Mouse (Mus musculus) small intestine, adult 2 months (tissue): Measurements from ENCODE around the gene Ralgapa1. TPM values are rescaled to one million over a fixed set of nuclear protein-coding genes. Genes with fewer than 3 reads are reported as not detected.

Experiments
- H3K27ac ChIP-seq: fragments of 200-500 bp; 2 replicates; pipeline ENCODE4 v1.5.1; 2012; ENCODE audit warnings: low read depth, low read length, control low read depth, inconsistent platforms; ENCODE audit not compliant: insufficient read depth
- H3K27me3 ChIP-seq: fragments of 200-500 bp; 2 replicates; pipeline ENCODE4 v1.6.1; 2012; ENCODE audit warnings: mild to moderate bottlenecking, moderate library complexity, low read length, inconsistent platforms; ENCODE audit not compliant: control insufficient read depth, insufficient read depth
- H3K36me3 ChIP-seq: fragments of 200-500 bp; 2 replicates; pipeline ENCODE4 v1.6.1; 2012; ENCODE audit warnings: mild to moderate bottlenecking, low read length, control low read depth, inconsistent platforms; ENCODE audit not compliant: control insufficient read depth, insufficient read depth
- H3K4me1 ChIP-seq: fragments of 200-500 bp; 2 replicates; pipeline ENCODE4 v1.6.1; 2012; ENCODE audit warnings: low read length, inconsistent platforms, mixed read lengths; ENCODE audit not compliant: control insufficient read depth, insufficient read depth, insufficient read length
- H3K4me3 ChIP-seq: fragments of 200-500 bp; 2 replicates; pipeline ENCODE4 v1.5.1; 2012; ENCODE audit warnings: low read depth, mild to moderate bottlenecking, control low read depth, inconsistent platforms, low read length, moderate library complexity
- CTCF ChIP-seq: fragments of 200-500 bp; IDR thresholded peaks from 2 replicates; pipeline ENCODE4 v1.5.1; 2012; ENCODE audit warnings: low read depth, mild to moderate bottlenecking, control low read depth, inconsistent platforms, low read length, moderate library complexity, mixed read lengths; ENCODE audit not compliant: insufficient replicate concordance, insufficient read length; ENCODE audit errors: extremely low read depth
- POLR2A ChIP-seq: fragments of 200-500 bp; IDR thresholded peaks from 2 replicates; pipeline ENCODE4 v1.6.1; 2012; ENCODE audit warnings: low read depth, mild to moderate bottlenecking, control low read depth, inconsistent platforms, low read length, moderate library complexity
- whole genome bisulfite sequencing: fragments of 180-500 bp; shearing (Covaris S2); methylation state at CpG from one replicate; pipeline ENCODE4 v1.1.7; 2018; 5-methylcytosine and 5-hydroxymethylcytosine counted together
- polyA plus RNA-seq: library from polyadenylated mRNA; depleted of rRNA; stranded (reverse); fragments of >200 nt; gene quantifications from 2 replicates; pipeline ENCODE4 v1.2.3, GENCODE M21; 2012

The Ralgapa1 gene
- polyA plus RNA-seq, 1 experiment: 8.4 TPM

GRCm38 (mm10) chr12:55622615-55623245 lies 198.2 kb downstream of the Ralgapa1 start:
- no peak overlapping the region for H3K4me3 ChIP-seq
- H3K36me3 ChIP-seq: 0 out of 2 replicates have a peak, but pooled peaks cover 2% of the 10 kb centered on the region
- H3K27ac ChIP-seq: no peak overlapping the region
- 81% methylated on average over 3 of the region's 3 CpGs for WGBS
- H3K4me1 ChIP-seq: no peaks in the 10 kb centered on the region
- TF ChIP-seq POLR2A: no peak
- no peak for TF ChIP-seq CTCF
- no peaks in the 10 kb centered on the region for H3K27me3 ChIP-seq

DNA sequence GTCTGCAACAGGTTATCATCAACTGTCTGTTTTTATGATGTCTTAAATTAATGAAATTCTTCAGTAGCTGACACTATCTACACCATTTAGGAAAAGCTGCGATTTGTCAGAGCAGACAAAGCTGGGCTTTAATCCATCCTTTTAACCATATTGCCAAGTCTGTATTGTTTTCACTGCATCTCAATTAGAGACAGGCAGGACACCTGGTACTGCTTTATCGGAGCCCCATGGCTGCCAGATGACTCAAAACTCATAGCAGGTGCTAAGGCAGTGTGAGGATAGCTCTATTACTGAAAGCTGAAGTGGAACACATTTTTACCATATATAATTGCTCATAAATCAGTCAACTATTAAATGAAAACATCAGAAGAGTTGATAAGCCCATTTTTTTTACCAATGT lies 200.6 kb downstream of the Ralgapa1 start:
- Histone ChIP-seq H3K4me3 (no peak overlapping the region), H3K27me3 (no peaks in the 10 kb centered on the region), H3K27ac (no peak overlapping the region), H3K4me1 (no peaks in the 10 kb centered on the region), H3K36me3 (0 out of 2 replicates have a peak, but pooled peaks cover 2% of the 10 kb centered on the region)
- WGBS: 90% methylated on average over 2 of the region's 2 CpGs
- TF ChIP-seq CTCF (no peak), POLR2A (no peak)

GRCm38 (mm10) chr12:55610812-55611211 lies 210.2 kb downstream of the Ralgapa1 start:
- 70% methylated on average over 2 of the region's 2 CpGs for WGBS
- TF ChIP-seq POLR2A (no peak), CTCF (no peak)

GRCm38 (mm10) chr12:55607902-55608301 lies 213.1 kb downstream of the Ralgapa1 start:
- WGBS: 63% methylated on average over 4 of the region's 4 CpGs
- H3K36me3 ChIP-seq: peaks cover 7% of the 10 kb centered on the region
- no peak overlapping the region for H3K4me3 ChIP-seq
- no peak overlapping the region for H3K27ac ChIP-seq
- no peaks in the 10 kb centered on the region for H3K27me3 ChIP-seq
- H3K4me1 ChIP-seq: no peaks in the 10 kb centered on the region
- TF ChIP-seq POLR2A (no peak), CTCF (no peak)

More at GRCm38 (mm10) chr12:55610812-55611211, 210.2 kb downstream of the Ralgapa1 start:
- Histone ChIP-seq H3K4me3 (no peak overlapping the region), H3K27me3 (no peaks in the 10 kb centered on the region), H3K4me1 (no peaks in the 10 kb centered on the region), H3K27ac (no peak overlapping the region), H3K36me3 (peaks cover 3% of the 10 kb centered on the region; the same call in 1 of the 2 replicates)

- peaks cover 5% of the 10 kb centered on the region for H3K36me3 ChIP-seq
- TF ChIP-seq CTCF: no peak
- TF ChIP-seq POLR2A: no peak
These were observed 216.6 kb downstream of the Ralgapa1 start for GRCm38 (mm10) chr12:55604411-55604810.

DNA sequence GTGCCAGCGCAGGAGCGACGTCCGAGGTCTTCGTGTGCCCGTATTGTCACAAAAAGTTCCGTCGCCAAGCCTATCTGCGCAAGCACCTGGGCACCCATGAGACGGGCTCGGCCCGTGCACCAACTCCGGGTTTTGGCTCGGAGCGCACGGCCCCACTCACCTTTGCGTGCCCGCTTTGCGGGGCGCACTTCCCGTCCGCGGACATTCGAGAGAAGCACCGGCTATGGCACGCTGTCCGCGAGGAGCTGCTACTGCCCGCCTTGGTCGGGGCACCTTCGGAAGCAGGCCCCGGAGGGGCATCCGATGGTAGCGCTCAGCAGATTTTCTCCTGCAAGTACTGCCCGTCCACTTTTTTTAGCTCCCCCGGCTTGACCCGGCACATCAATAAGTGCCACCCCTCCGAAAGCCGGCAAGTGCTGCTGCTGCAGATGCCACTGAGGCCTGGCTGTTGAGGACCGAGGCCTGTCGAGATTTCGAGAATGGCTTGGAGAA lies 220.4 kb downstream of the Ralgapa1 start:
- Histone ChIP-seq H3K4me1 (peaks cover 12% of the 10 kb centered on the region), H3K27ac (no peak overlapping the region), H3K27me3 (peaks cover 27% of the 10 kb centered on the region), H3K36me3 (peaks cover 3% of the 10 kb centered on the region), H3K4me3 (peak overlapping the region; percentile 16; the same call in 1 of the 2 replicates)
- no peak for TF ChIP-seq CTCF
- TF ChIP-seq POLR2A: no peak
- 7% methylated on average over 42 of the region's 42 CpGs for WGBS

More at GRCm38 (mm10) chr12:55604411-55604810, 216.6 kb downstream of the Ralgapa1 start:
- H3K4me1 ChIP-seq: peaks cover 8% of the 10 kb centered on the region
- H3K27ac ChIP-seq: no peak overlapping the region
- 85% methylated on average over 3 of the region's 3 CpGs for WGBS
- H3K4me3 ChIP-seq: no peak overlapping the region
- H3K27me3 ChIP-seq: peaks cover 14% of the 10 kb centered on the region

DNA sequence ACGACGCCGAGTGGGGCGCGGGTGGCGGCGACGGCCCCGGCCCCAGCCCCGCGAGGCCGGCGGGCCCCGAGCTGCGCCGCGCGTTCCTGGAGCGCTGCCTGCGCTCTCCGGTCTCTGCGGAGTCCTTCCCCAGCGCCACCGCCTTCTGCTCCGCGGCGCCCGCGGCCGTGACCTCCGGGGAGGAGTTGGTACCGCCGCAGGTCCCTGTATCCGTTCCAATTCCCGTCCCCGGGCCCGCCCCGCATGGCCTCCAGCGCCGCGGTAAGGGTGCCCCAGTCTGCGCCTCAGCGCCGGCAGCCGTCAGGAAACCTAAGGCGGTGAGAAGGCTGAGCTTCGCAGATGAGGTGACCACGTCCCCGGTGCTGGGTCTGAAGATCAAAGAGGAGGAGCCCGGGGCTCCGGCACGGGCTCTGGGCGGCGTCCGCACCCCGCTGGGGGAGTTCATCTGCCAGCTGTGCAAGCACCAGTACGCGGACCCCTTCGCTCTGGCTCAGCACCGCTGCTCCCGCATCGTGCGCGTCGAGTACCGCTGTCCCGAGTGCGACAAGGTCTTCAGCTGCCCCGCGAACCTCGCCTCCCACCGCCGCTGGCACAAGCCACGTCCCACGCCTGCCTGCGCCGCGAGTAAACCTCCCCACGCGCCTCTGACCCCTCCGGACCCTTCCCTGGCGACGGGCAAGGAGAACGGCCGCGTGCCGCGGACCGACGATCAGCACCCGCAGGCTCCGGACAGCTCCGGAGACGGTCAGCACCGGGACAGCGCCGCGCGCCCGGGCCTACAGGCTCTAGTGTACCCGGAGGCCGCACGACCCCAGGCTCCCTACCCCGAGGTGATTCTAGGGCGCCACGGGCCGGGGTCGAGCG lies 221.1 kb downstream of the Ralgapa1 start:
- H3K36me3 ChIP-seq: peaks cover 3% of the 10 kb centered on the region
- H3K4me1 ChIP-seq: peaks cover 12% of the 10 kb centered on the region
- H3K27ac ChIP-seq: no peak overlapping the region
- WGBS: 2% methylated on average over 109 of the region's 109 CpGs
- peaks cover 27% of the 10 kb centered on the region for H3K27me3 ChIP-seq
- TF ChIP-seq CTCF (no peak), POLR2A (no peak)
- peak overlapping the region; percentile 49 for H3K4me3 ChIP-seq
